Mouse (Mus musculus) midbrain, postnatal 0 days (tissue): ENCODE measurements around the gene Sap25. TPM values are rescaled to one million over a fixed set of nuclear protein-coding genes. Genes with fewer than 3 reads are reported as not detected.

ENCODE experiments used
- ATAC-seq: fragments of 200-750 bp; cut with Nextera tagmentation; 2 replicates; pipeline ENCODE4 v1.8.0; 2017; ENCODE audit warnings: moderate number of reproducible peaks, mild to moderate bottlenecking, moderate TSS enrichment, moderate library complexity; ENCODE audit not compliant: low FRiP score
- DNase-seq: peaks from one replicate; pipeline ENCODE4 v3.0.0-alpha.2; 2015; ENCODE audit warnings: low spot score
- H3K27ac ChIP-seq: fragments of 300-500 bp; sonication (generic); 2 replicates; pipeline ENCODE4 v1.5.1; 2014; ENCODE audit warnings: low read depth, mild to moderate bottlenecking, low read length, mixed read lengths
- H3K27me3 ChIP-seq: fragments of 300-500 bp; sonication (generic); 2 replicates; pipeline ENCODE4 v1.6.1; 2014; ENCODE audit warnings: low read length, control low read depth, mixed read lengths; ENCODE audit not compliant: insufficient read depth
- H3K36me3 ChIP-seq: fragments of 300-500 bp; sonication (generic); 2 replicates; pipeline ENCODE4 v1.6.1; 2014; ENCODE audit warnings: low read length, control low read depth, mixed read lengths; ENCODE audit not compliant: insufficient read depth
- H3K4me1 ChIP-seq: fragments of 300-500 bp; sonication (generic); 2 replicates; pipeline ENCODE4 v1.6.1; 2014; ENCODE audit warnings: mild to moderate bottlenecking, control low read depth, antibody characterized with exemption, low read length, mixed read lengths; ENCODE audit not compliant: insufficient read depth
- H3K4me2 ChIP-seq: fragments of 300-500 bp; sonication (generic); 2 replicates; pipeline ENCODE4 v1.6.1; 2014; ENCODE audit warnings: low read depth, mild to moderate bottlenecking, low read length, mixed read lengths; ENCODE audit not compliant: poor library complexity, severe bottlenecking
- H3K4me3 ChIP-seq: fragments of 300-500 bp; sonication (generic); 2 replicates; pipeline ENCODE4 v1.5.1; 2014; ENCODE audit warnings: low read depth, mild to moderate bottlenecking, low read length, moderate library complexity
- H3K9ac ChIP-seq: fragments of 300-500 bp; sonication (generic); replicated peaks from 2 replicates; pipeline ENCODE4 v1.6.1; 2014; ENCODE audit warnings: mild to moderate bottlenecking, low read length, moderate library complexity, mixed read lengths; ENCODE audit not compliant: poor library complexity, severe bottlenecking
- H3K9me3 ChIP-seq: fragments of 300-500 bp; sonication (generic); 2 replicates; pipeline ENCODE4 v1.6.1; 2016; ENCODE audit warnings: low read length, control low read depth
- CTCF ChIP-seq: IDR thresholded peaks from 2 replicates; pipeline ENCODE4 v1.5.1; 2016; ENCODE audit warnings: antibody characterized with exemption, mild to moderate bottlenecking
- WGBS: fragments of 180-500 bp; shearing (Covaris S2); extraction: QIAGEN DNeasy Blood & Tissue Kit; methylation state at CpG from one replicate; pipeline ENCODE4 v1.1.7; 2014; 5-methylcytosine and 5-hydroxymethylcytosine counted together
- polyA plus RNA-seq: library from polyadenylated mRNA; unstranded; fragments of >200 nt; fragmentation: Nextera tagmentation; extraction: Ambion mirVana; gene quantifications from 2 replicates; pipeline ENCODE4 v1.2.1, GENCODE M21; 2015
- total RNA-seq: library from RNA; depleted of rRNA; stranded (reverse); fragments of >200 nt; gene quantifications from 2 replicates; pipeline ENCODE4 v1.2.3, GENCODE M21; 2014

Gene Sap25
- total and polyA plus RNA-seq, 2 experiments from 2014 or later = 3.2 to 3.3 TPM

GRCm38 (mm10) chr5:137629306-137629721 is 11.8 kb upstream of the Sap25 start:
- WGBS = 1% methylated on average over 20 of the region's 23 CpGs
- peaks cover 9% of the 10 kb centered on the region for H3K36me3 ChIP-seq
- peak; percentile 38 for DNase-seq
- no peaks in the 10 kb centered on the region for H3K9me3 ChIP-seq
- peak overlapping the region; percentile 92 for H3K4me3 ChIP-seq
- ATAC-seq = peak; percentile 15; the same call in 1 of the 2 replicates
- no peak for TF ChIP-seq CTCF
- H3K27me3 ChIP-seq = no peaks in the 10 kb centered on the region
- H3K27ac ChIP-seq = peak overlapping the region; percentile 87
- H3K4me1 ChIP-seq = peaks cover 10% of the 10 kb centered on the region
- peak overlapping the region; percentile 80 for H3K9ac ChIP-seq
- H3K4me2 ChIP-seq = peak overlapping the region; percentile 89

GRCm38 (mm10) chr5:137629906-137630545 is 11.1 kb upstream of the Sap25 start:
- Histone ChIP-seq H3K4me2 (peak overlapping the region; percentile 89), H3K9me3 (no peaks in the 10 kb centered on the region), H3K27me3 (no peaks in the 10 kb centered on the region), H3K27ac (no peak overlapping the region), H3K4me3 (peak overlapping the region; percentile 92), H3K36me3 (peaks cover 10% of the 10 kb centered on the region), H3K4me1 (peaks cover 10% of the 10 kb centered on the region), H3K9ac (0 out of 2 replicates have a peak overlapping the region, but pooled peaks have one; percentile 14)
- ATAC-seq = no peak
- TF ChIP-seq CTCF = no peak
- no peak for DNase-seq
- WGBS = 27% methylated on average over 6 of the region's 6 CpGs

GRCm38 (mm10) chr5:137630602-137631001 is 10.5 kb upstream of the Sap25 start:
- DNase-seq (no peak), ATAC-seq (no peak)
- no peak overlapping the region for H3K27ac ChIP-seq
- peaks cover 16% of the 10 kb centered on the region for H3K36me3 ChIP-seq
- H3K9me3 ChIP-seq = no peaks in the 10 kb centered on the region
- 39% methylated on average over 3 of the region's 3 CpGs for WGBS
- TF ChIP-seq CTCF = no peak
- peak overlapping the region; percentile 2; the same call in 1 of the 2 replicates for H3K4me2 ChIP-seq
- 0 out of 2 replicates have a peak overlapping the region, but pooled peaks have one; percentile 14 for H3K9ac ChIP-seq
- H3K4me3 ChIP-seq = no peak overlapping the region
- H3K27me3 ChIP-seq = no peaks in the 10 kb centered on the region
- peaks cover 10% of the 10 kb centered on the region for H3K4me1 ChIP-seq

GRCm38 (mm10) chr5:137631171-137631570 is 10.0 kb upstream of the Sap25 start:
- H3K4me2 ChIP-seq = peak overlapping the region; percentile 2; the same call in 1 of the 2 replicates
- H3K36me3 ChIP-seq = peaks cover 22% of the 10 kb centered on the region
- 0 out of 2 replicates have a peak overlapping the region, but pooled peaks have one; percentile 13 for H3K9ac ChIP-seq
- no peak overlapping the region for H3K4me3 ChIP-seq
- no peak for ATAC-seq
- no peaks in the 10 kb centered on the region for H3K9me3 ChIP-seq
- no peak overlapping the region for H3K27ac ChIP-seq
- no peaks in the 10 kb centered on the region for H3K27me3 ChIP-seq
- 72% methylated on average over 9 of the region's 9 CpGs for WGBS
- H3K4me1 ChIP-seq = peaks cover 10% of the 10 kb centered on the region
- DNase-seq = no peak
- no peak for TF ChIP-seq CTCF

GRCm38 (mm10) chr5:137631591-137631990 is 9.5 kb upstream of the Sap25 start:
- WGBS = 80% methylated on average over 4 of the region's 4 CpGs
- no peak overlapping the region for H3K4me3 ChIP-seq
- H3K36me3 ChIP-seq = peaks cover 25% of the 10 kb centered on the region
- no peak overlapping the region for H3K27ac ChIP-seq
- 0 out of 2 replicates have a peak overlapping the region, but pooled peaks have one; percentile 13 for H3K9ac ChIP-seq
- ATAC-seq (no peak), DNase-seq (no peak)
- H3K4me1 ChIP-seq = peaks cover 10% of the 10 kb centered on the region
- TF ChIP-seq CTCF = no peak
- H3K27me3 ChIP-seq = no peaks in the 10 kb centered on the region
- no peaks in the 10 kb centered on the region for H3K9me3 ChIP-seq
- H3K4me2 ChIP-seq = no peak overlapping the region

- no peak overlapping the region for H3K27ac ChIP-seq
- H3K9ac ChIP-seq = no peak overlapping the region
- no peak overlapping the region for H3K4me2 ChIP-seq
- no peaks in the 10 kb centered on the region for H3K27me3 ChIP-seq
- no peak overlapping the region for H3K4me3 ChIP-seq
- no peak for DNase-seq
- H3K4me1 ChIP-seq = peaks cover 10% of the 10 kb centered on the region
- no peak for ATAC-seq
- no peak for TF ChIP-seq CTCF
- WGBS = 81% methylated on average over 12 of the region's 12 CpGs
- no peaks in the 10 kb centered on the region for H3K9me3 ChIP-seq
- peaks cover 44% of the 10 kb centered on the region for H3K36me3 ChIP-seq
These were observed 7.6 kb upstream of the Sap25 start for GRCm38 (mm10) chr5:137633397-137634084.
